Mouse (Mus musculus) MEL (cell line): ENCODE measurements at regions not wholly inside any gene's neighbourhood (a gene's known extent, or its start where the extent isn't known, plus 50 kb on each side); places are given as distances from the start of the nearest gene placed in this dataset.

Experiments used
- CHD2 ChIP-seq: IDR thresholded peaks from 2 replicates; pipeline ENCODE4 v1.6.1; 2011; ENCODE audit warnings: low read length, improper control_type of control experiment
- CTCF ChIP-seq, 3 experiments: IDR thresholded peaks in 2 of 3; conservative IDR thresholded peaks in 1 of 3; 2 replicates each; pipeline ENCODE4 v1.5.1; 2011 to 2012; ENCODE audit warnings: low read length in 3 of 3, low read depth in 2 of 3, mild to moderate bottlenecking in 2 of 3, improper control_type of control experiment in 1 of 3, inconsistent platforms in 1 of 3, mixed read lengths in 1 of 3, moderate library complexity in 1 of 3; ENCODE audit not compliant: control insufficient read depth in 1 of 3, insufficient read depth in 1 of 3, poor library complexity in 1 of 3, severe bottlenecking in 1 of 3
- HCFC1 ChIP-seq: IDR thresholded peaks from 2 replicates; pipeline ENCODE4 v1.6.1; 2012; ENCODE audit warnings: low read depth, mild to moderate bottlenecking, inconsistent platforms, low read length, improper control_type of control experiment, moderate library complexity
- MXI1 ChIP-seq: IDR thresholded peaks from 2 replicates; pipeline ENCODE4 v1.6.1; 2011; ENCODE audit warnings: mild to moderate bottlenecking, low read depth, low read length, improper control_type of control experiment
- MYC ChIP-seq: IDR thresholded peaks from 2 replicates; pipeline ENCODE4 v1.6.1; 2011; ENCODE audit warnings: low read depth, mild to moderate bottlenecking, low read length, improper control_type of control experiment, moderate library complexity
- POLR2A ChIP-seq, 2 experiments: IDR thresholded peaks; 2 replicates each; pipeline ENCODE4 v1.6.1; 2011 to 2012; ENCODE audit warnings: low read length in 2 of 2, mild to moderate bottlenecking in 2 of 2, control low read depth in 1 of 2, improper control_type of control experiment in 1 of 2, low read depth in 1 of 2, moderate library complexity in 1 of 2; ENCODE audit not compliant: control insufficient read depth in 1 of 2, insufficient read depth in 1 of 2, poor library complexity in 1 of 2
- POLR2AphosphoS5 ChIP-seq: IDR thresholded peaks from 2 replicates; pipeline ENCODE4 v1.6.1; 2012; ENCODE audit warnings: low read depth, borderline replicate concordance, mild to moderate bottlenecking, inconsistent platforms, low read length, moderate library complexity, mixed read lengths
- ZKSCAN1 ChIP-seq: IDR thresholded peaks from 2 replicates; pipeline ENCODE4 v1.6.1; 2012; ENCODE audit warnings: low read depth, mild to moderate bottlenecking, inconsistent platforms, low read length, improper control_type of control experiment, moderate library complexity

DNA sequence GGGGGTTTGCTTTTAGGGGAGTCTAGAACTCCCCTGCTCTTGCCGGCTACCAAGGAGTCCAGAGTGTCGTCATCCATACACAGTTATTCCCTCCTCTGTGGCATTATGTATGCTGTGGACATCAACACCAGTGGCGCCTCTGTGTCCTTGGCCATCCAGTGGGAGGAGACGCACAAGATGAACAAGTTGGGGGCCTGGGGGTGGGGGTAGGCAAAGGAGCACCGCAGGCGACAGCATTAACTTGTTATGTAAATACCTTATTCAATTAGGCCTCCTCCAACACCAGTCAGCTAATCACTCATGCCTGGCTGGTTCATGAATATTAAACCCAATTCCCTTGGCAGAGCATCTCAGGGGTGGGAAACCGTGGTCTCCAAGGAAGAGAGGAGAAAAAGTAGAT is 250.8 kb downstream of the Tle3 start:
- no peak for TF ChIP-seq CTCF (IDR thresholded peaks at IDR 0.05 in 2 of 3, conservative IDR thresholded peaks at IDR 0.05 in 1 of 3; ENCODE audit: control insufficient read depth in 1 of 3, insufficient read depth in 1 of 3, low read depth in 2 of 3, low read length in 3 of 3, poor library complexity in 1 of 3, severe bottlenecking in 1 of 3)
- no peak for TF ChIP-seq MYC
- TF ChIP-seq POLR2A (IDR thresholded peaks at IDR 0.05; ENCODE audit: control insufficient read depth in 1 of 2, insufficient read depth in 1 of 2, low read depth in 1 of 2, low read length in 2 of 2, poor library complexity in 1 of 2) = no peak
- no peak for TF ChIP-seq MXI1
- TF ChIP-seq HCFC1 = no peak
- TF ChIP-seq CHD2 = no peak
- TF ChIP-seq ZKSCAN1 = no peak
- TF ChIP-seq POLR2AphosphoS5 = no peak
